Mouse (Mus musculus) cerebellum, postnatal 14 days (tissue): Measurements from ENCODE around the gene Cdkl2.

Experiments used
- DNase-seq, 2 experiments: peaks; one replicate each; pipeline ENCODE4 v3.0.0; 2021; ENCODE audit warnings: mixed read lengths in 2 of 2

Cdkl2 gene

DNA sequence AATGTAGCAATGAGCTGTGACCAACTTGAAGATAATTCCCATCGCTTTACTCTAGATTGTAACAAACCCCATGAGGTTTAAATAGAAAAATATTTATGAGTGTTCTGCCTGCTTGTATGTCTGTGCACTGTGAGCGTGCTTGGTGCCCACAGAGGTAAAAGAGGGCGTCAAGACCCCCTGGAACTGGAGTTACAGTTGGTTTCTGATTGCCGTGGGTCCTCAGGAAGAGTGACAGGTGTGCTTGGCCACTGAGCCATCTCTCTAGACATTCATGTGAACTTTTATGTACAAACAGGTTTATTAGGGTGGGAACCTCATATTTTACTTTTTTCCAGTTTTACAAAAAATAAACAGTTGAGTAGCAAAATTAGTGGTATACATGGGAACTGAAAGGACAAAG lies at the start of gene Cdkl2:
Gene Cdkl2 (minus strand): TSS at position 101 of the 400 bp plus-strand sequence.
- no peak for DNase-seq

DNA sequence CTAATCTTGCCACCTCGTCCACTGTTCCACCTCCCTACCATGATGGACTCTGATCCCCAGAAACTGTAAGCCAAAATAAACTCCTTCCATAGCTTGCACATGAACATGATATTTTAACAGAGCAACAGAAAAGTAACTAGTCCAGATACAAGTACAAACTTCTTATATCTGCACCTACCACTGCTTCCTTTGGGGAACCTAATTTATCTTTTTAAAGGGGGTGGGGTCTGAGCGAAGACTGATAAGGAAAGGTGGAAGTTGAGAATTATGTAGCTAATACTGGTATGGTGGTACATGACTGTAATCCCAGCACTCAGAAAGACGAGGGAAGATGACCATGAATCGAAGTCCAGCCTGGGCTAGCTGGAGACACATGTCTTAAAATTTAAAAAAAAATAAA lies 43.8 kb upstream of the Cdkl2 start:
- DNase-seq: no peak

DNA sequence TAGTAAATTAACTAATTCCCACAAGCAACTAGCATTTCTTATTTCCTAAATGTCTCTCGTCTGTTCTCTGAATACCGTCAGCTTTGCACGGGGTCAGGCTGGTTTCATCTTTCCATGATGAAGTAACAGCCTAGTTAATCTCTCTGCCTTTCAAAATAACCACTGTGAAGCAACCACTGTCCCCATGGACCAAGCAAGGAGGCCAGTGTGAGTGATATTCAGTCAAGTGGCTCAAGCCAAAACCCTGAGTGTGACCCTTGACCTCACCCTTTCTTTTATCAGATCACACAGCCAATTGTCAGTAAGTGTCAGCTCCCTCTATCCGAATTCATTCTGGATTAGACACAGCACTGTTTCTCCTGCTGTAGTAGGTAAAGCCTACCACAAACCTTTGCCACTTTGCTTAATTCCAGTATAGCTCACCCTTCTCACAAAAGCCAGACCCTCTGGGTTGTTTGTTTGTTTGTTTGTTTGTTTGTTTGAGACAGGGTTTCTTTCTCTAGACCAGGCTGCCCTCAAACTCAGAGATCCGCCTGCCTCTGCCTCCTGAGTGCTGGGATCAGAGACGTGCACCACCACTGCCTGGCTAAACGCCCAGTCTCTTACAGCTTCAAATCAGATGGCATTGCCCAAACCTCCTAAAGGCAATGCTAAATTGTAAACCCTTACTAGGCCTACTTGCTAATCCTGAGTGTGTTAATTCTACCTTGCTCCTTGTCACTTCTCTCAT lies 42.3 kb upstream of the Cdkl2 start:
- no peak for DNase-seq

DNA sequence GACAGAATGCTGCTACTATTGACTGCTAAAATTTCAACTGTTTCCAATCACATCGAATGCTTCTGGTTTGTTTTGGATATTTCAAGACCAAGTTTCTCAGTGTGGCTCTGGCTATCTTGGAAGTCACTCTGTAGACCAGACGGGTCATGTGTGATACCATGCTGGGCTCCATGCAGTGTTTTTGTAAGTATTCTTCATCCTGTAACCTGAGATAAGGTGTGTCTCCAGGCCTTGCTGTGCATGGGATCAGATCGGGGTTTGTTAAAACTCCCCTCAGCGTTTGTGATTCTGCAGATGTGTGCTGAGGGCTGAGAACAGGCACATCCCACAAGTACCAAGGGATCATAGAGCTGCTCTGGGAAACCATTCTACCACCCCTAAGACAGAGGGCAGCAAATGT lies 41.6 kb upstream of the Cdkl2 start:
- DNase-seq: no peak

DNA sequence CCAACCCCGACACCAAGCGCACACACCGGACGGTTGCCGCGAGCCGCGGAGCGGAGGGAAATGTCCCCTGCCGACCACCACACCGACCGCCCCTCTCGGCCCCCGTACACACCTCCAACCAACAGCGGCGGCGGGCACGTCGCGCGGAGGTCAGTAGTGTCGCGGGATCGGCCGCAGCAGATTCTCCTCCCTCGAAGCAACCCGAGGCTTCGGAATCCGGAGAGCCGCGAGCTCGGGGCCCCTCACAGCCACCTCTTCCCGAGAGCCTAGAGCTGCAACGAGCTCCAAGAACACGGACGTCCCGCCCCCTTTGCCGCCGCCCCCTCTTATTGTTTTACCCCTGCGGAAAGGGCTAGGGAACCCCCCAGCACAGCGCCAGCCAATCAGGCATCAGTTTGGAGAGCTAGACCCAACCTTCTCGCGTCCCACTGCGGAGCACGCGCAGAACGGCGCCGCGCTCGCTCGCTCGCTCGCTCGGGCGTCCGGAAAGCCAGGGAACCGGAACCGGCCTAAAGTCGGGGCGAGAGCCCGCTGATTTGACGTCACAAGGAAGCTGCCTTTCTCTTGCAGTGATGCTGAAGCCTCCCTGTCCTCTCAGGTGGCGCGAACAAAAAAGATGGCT lies 39.8 kb upstream of the Cdkl2 start, which contains the start of gene G3bp2:
Gene G3bp2 (minus strand): TSS at position 303 of the 622 bp plus-strand sequence.
- peak; percentile 98 for DNase-seq

DNA sequence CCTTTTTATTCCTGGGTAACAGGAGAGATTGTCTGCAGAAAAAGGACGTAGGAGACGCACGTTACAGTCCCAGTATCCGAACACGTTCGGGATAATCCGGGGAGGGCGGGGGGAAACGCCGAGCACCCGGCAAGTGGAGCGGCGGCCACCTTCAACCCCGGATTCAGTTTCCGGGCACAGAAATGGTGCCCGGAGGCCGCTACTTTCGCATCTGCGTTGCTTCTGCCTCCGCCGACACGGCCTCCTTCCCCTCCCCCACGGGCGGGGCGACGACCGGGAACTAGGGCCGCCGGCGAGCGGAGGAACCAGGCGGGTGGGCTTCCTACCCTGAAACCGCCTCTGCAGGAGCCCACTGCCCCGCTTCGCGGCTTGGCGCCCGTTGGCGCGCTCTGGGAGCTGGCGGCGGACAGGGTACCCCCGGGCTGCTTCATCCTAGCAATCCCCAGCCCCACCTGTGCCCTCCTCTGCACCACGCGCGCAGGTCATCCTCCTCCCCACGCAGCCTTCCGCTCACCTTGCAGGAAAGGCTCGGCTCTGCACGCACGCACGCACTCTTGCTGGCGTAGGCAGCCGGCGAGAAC lies 39.2 kb upstream of the Cdkl2 start:
- DNase-seq: peak; percentile 82 to 84

DNA sequence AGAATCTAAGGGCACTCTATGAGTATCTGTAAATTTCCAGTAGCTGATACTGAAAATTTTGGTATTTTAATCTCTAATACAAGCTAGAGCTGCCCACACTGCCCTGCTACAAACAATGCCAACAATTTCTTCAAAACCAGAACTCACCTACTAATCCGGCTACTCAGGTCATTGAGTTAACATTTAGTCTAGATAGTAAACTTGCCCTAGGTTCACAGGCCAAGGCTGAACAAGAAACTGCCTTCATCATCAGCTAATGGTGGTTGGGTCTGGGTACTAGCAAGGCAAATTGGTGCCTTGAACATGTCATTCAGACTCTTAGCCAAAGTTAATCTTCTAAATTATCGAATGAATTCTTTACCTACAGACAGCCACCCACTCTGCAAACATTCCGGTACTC lies 37.6 kb upstream of the Cdkl2 start:
- DNase-seq: no peak

DNA sequence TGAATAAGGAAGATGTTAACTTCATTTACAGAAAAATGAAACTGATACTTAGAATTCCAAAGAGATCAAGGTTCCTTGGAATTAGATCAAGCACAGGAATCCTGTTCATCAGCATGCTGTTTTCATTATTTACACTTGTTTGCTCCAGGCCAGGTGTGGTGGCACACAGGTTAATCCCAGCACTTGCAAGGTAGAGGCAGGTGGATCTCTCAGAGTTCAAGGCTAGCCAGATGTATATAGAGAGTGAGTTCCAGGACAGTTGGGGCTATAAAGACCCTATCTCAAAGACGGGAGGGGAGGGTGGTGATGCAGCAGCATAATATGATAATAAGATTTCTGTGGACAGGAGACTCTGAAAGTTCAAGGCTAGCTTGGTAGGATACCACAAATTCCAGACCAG lies 36.7 kb upstream of the Cdkl2 start:
- no peak for DNase-seq

DNA sequence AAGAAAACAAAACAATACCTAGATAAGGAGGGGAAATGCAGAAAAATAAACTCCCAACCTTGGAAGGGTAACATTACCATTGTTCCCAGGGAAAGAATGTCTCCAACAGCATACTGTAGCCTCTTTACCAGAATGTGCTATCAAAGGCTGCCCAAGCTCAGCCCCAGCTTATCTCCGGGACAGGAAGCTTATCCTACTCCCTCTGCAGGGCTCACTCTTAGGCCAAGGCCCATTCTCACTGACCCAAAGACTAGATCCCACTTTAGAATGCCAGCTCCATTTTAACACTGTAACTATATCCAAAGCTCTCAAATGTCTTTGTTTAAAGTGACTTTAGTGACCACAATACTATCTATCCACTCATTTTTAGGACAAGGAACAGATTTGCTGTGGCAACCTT lies 35.6 kb upstream of the Cdkl2 start:
- DNase-seq: no peak

DNA sequence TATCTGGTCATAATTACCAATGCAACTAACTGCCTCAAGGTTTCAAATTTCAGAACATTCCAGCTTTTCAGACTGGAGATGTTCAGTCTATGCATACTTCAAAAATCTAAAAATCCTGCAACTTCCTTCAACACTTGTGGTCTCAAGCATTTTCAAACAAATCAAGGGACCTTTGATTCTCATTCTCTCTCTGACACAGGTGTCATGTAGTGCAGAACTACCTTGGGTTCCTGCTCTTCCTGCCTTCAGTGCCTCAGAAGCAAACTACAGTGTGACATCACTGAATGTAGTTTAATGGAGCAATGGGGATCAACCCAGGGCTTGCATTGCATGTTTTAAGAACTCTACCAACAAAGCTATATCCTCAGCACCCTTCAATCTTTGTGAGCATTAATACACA lies 35.1 kb upstream of the Cdkl2 start:
- DNase-seq: no peak

DNA sequence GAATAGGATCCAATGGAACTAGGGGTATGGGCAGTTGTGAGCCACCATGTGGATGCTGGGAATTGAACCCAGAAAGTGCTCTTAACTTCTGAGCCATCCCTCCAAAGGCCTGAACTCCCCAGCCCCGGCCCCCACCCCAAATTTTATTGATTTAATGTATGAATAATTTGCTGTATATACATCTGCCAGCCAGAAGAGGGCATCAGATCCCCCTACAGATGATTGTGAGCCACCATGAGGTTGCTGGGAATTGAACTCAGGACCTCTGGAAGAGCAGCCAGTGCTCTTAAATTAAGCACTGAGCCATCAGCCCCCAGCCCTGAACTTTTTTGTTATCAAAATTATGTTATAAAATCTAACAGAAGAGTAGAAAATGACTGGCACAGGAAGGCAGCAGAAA lies 32.6 kb upstream of the Cdkl2 start:
- DNase-seq: no peak

DNA sequence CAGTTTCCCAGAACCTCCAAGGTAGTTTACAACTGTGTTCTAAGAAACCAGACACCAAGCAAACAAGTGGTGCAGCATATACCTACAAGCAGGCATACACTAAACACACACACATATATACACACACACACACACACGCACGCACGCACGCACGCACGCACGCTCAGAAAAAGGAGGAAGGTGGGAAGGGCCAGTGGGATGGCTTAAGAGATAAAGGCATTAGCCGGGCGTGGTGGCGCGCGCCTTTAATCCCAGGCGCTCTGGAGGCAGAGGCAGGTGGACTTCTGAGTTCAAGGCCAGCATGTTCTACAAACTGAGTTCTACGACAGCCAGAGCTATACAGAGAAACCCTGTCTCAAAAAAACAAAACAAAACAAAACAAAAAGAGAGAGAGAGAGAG lies 30.4 kb upstream of the Cdkl2 start:
- no peak for DNase-seq

DNA sequence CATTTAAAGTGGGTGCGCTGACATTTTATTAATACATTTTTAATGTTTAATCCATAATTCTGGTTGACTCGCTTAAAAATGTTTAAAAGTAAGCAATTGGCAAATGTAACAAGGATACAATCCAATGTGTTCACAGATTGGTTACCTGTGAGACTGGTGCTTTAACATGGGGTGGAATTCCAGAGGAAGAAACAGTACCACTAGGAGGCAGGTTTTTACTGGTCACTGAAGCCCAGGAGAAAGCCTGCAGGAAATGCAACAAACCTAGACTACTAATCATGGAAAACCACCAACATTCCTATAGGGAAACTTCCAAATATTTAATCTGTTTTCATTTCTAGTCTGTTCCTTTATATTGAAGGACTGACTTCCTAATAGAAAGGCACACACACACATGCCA lies 19.5 kb upstream of the Cdkl2 start:
- DNase-seq: no peak

DNA sequence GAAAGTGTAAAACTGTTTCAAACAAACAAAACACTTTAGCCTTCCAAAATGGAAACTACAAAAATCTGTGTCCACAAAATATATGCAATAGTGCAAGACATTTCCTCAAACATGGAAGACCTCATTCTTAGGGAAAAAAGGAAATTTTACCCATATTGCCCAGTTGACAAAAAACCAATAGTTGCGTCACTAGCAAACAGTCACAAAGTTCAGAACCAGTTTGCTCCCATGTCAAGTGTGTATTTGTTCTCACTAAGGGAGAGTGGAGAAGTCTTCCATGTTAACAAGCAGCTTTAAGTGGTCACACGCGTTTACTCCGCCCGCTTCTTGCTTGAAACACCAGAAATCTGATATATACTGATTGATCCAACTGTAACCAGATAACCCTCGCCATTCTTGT lies 9.2 kb upstream of the Cdkl2 start:
- DNase-seq: no peak

DNA sequence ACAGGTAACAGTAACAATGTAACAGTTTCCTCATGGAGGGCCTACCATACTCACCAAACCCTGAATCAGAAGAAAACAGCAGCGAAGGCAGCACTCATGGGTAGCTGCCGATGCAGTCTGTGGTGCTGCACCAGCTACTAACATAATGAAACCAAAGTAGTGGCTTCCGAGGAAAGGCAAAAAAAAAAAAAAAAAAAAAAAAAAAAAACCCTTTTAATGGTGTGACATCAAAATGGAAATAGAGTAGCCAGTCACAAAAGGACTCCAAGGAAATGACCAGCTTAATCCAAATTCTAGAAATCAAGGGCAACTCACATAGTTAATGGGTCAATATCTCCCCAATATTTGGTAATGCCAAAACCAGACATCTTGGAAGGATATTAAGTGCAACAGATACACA lies 6.7 kb upstream of the Cdkl2 start:
- DNase-seq: no peak

DNA sequence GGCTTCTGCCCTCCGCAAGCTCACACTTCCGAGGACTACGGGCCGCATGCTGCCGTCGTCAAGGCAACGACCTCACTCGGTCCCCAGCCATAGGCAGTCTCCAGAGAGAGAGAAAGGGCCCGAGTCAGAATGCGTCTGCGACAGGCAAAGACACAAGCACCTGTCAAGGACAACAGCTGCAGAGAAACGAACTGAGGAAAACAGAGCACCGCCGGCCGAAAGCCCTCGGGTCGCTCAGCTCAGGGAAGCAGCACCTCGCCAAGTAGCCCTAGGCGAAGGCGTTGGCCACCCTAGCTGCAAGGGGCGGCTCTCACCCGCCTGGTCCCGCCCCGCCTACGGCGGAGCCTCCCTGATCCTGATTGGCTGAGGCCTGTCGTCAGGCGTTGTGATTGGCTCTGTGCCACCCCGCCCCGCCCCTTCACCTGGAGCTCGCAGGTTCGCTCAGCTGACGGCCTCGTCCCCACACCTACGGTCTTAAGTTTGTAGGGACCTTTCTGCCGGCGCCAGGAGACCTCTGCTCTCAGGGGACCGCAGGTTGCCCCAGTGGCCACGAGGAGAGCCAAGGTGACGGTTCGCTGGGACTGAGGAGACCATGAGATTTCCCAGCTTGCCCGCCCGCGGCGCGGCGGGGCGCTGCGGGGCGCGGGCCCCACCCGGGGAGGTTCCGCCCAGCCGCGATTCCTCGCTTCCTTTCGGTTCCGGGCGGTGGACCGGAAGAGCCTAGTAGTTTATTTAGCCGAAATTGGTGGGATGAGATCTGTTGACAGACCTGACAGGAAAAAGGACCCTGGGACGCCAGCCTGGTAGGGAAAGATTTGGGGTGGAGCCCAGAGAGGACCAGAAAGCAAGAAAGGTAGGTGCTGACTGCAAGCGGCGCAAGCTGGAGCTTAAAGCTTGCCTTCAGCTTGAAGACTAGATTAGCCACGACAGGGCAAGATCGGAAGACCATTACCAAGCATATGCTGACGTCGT lies 1.0 kb downstream of the Cdkl2 start:
- DNase-seq: peak; percentile 99 to 100

DNA sequence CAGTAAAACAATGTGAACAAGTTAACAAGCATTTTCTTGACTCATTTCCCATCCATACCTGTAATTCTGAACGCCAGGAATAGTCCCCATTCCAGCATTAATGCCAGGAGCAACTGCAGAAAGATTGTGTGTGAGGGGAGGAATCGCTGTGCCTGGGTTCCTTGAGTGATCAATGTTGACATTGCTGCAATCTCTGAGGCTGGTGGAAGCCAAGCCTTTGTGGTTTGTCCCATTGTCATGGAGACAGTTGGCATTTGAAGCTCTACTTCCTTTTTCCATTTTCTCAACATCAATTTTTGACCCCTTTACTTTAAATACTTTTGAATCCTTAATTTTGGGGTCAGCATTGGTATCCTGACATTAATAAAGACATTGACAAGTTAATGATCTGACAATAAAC lies 23.7 kb downstream of the Cdkl2 start:
- DNase-seq: no peak

DNA sequence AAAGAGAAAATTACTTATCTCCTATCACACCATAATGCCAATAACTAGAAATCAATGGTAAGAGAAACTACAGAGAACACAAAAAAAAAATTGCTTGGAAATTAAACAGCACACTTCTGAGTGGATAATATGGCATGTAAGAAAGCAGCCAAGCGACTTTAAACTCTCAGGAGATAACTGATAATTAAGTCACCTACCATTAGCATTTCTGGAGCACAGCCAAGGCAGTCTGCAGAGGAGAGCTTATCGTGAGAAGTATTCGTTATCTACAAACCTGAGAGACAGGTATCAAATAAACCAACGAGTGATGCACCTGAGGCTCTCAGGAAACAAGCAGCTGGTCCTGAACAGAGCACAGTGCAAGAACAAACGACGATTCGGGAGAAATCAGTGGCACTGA lies 31.9 kb downstream of the Cdkl2 start:
- DNase-seq: no peak

DNA sequence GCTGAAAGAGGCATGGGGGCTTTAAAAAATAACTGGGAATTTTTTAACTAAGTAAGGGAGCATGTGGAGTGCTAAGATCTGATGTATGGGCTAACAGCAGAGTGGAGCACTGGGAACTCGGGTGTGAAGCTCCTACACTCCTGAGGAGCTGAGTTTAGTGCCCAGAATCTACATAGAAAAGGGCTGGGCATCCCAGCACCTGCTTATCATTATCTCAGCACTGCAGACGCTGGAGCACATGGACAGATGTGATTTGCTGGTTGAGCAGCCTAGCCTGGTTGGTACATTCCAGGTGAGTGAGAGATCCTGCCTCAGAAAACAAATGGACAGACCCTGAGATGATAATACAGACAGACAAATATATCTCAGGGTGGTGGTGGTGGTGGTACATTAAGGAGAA lies 33.9 kb downstream of the Cdkl2 start:
- no peak for DNase-seq

DNA sequence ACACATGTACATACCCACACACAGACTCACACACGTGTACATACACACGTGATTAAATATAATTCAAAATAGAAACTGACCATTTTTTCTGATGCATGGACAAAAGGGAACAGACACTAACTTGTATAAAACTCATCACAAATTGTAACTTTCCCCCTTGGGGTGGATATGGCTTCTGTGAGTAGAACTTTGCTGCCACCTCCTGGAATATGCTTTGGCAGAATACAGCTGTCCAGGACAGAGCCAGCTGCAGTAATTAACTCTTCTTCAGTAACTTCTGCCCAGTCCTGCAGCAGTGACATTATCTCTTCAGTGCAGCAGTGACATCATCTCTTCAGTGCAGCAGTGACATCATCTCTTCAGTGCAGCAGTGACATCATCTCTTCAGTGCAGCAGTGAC lies 40.7 kb downstream of the Cdkl2 start:
- peak; percentile 7 to 9 for DNase-seq

DNA sequence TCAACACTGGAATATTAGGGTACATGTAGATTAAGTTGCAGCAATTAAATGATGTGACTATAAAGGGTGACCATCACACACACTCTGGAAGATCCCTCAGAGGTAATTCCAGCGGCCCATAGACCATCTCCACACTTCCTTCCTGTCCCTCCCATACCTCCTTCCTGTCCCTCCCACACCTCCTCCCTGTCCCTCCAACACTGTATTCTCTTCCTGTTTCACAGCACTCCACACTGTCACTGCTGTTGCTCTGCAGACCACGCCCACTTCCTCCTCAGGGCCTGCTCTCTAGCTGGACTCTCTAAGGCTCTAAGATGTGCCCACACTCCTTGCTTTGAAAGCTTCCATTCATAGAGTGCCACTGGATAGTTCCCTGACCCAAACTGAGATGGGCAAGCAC lies 42.9 kb downstream of the Cdkl2 start:
- DNase-seq: no peak

DNA sequence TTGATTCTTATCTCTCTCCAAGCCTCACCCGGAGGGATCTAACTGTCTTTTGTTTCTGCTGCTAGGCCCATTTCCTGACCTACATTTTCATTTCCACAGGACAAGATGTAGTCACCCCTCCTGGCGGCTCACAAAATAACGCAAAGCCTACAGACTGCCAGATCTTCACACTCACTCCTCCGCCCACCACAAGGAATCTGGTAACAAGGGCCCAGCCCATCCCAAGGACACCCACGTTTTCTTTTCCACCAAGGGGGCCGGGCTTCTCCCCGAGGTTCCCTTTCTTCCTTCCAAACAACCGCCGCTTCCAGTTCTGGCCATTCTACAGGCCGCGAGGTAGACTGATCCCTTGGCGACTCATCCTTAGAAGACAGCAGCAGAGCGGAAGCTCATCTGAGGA lies 49.1 kb downstream of the Cdkl2 start:
- peak; percentile 6 for DNase-seq

DNA sequence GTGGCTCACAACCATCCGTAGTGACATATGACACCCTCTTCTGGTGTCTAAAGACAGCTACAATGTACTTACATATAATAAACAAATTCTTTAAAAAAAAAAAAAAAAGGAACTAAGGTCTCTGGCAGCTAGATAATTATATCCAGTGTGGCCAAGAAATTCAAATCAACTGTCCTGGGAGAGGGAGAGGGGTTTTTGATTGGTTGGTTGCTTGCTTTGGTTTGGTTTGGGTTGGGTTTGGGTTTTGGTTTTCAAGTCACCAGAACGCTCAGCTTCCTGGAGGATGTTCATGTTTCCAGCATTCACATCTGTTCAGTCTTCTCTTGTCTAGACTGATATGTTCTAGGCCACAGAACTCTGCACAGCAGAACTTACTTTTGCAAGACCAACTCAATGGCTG lies 50.6 kb downstream of the Cdkl2 start:
- DNase-seq: no peak
